Mouse (Mus musculus): ENCODE measurements around the gene Dab2.

Gene Dab2

GRCm38 (mm10) chr15:6398211-6398610 is 98.6 kb downstream of the Dab2 start:
- DNase-seq (ENCODE audit: low spot score): no peak

DNA sequence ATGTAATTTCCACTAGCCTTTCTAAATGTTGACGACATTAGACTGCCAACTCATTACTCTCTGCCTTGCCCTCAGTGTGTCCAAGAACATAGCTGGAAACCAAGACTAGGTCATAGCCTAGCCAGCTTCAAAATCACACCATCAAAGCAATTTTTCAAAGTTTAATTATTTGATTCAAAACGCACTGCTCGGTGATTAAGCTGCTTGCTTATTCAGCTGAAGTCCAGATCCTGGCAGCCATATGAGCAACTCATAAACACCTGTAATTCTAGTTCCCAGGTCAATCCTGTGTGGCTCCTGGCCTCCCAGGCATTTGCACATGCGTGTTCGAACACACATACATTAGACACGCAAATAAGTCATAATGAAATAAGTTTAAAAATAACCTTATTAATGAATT is 99.3 kb downstream of the Dab2 start:
- no peak for DNase-seq (ENCODE audit: low spot score)

- no peak for DNase-seq (ENCODE audit: low spot score)
Measured at GRCm38 (mm10) chr15:6400115-6400514, 100.5 kb downstream of the Dab2 start.

DNA sequence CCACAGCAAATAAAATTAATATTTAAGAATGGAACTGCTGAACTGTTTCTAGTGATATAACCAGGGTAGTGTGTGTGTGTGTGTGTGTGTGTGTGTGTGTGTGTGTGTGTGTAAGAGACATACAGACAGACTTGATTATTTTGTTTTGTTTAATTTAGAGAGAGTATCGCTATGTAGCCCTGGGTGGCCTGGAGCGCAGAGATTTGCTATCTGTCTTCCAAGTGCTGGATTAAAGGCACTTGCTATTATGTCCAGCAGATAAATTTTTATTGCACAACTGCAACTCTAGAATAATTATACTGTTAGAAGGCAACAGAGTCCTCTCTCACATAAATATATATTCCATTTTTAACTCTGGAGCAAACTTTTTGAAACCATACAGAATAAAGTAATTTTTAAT is 102.8 kb downstream of the Dab2 start:
- DNase-seq (ENCODE audit: low spot score): no peak

GRCm38 (mm10) chr15:6404172-6404571 is 104.6 kb downstream of the Dab2 start:
- no peak for DNase-seq (ENCODE audit: low spot score)

- no peak for DNase-seq (ENCODE audit: low spot score)
Measured at GRCm38 (mm10) chr15:6406771-6407170, 107.2 kb downstream of the Dab2 start.

- DNase-seq (ENCODE audit: low spot score): no peak
Measured at GRCm38 (mm10) chr15:6409031-6409430, 109.4 kb downstream of the Dab2 start.

DNA sequence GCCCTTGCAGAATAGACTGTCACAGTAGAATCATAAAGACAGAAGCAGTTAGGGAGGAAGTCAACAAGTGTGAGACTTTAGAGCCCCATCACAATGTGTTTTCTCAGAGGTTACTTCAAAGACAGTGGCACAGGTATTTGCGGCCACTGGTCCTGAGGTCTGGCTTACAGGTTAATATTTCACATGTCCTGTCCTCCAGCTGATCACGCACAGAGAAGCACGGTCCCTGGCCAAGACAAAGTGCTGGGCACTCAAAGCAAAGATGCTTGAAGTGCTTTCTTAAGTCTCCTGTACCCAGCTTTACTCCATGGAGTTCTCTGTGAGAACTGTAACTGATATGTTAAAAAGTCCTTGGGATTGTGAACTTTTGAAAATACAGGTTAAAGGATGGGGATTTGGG is 110.6 kb downstream of the Dab2 start:
- DNase-seq (ENCODE audit: low spot score): no peak

DNA sequence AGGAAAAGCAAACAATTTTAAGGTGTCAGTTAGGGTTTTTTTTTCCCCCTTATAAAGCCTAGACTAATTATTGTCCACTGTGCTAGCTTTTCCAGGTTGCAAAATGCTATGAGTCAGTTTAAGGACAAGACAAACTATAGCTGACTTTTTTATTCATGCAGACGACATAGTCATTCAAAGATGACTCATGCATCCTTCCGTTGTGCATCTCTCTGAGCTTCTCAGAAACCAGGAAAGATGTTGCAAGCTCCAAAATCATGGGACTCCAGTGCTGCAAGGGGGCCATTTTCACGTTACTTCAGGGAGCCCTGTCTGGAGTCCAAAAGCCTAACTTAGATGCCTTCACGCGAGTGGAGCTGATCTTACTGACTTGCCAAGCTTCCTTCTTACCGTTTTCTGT is 111.7 kb downstream of the Dab2 start:
- no peak for DNase-seq (ENCODE audit: low spot score)

GRCm38 (mm10) chr15:6415317-6415716 is 115.7 kb downstream of the Dab2 start:
- DNase-seq (ENCODE audit: low spot score): no peak

DNA sequence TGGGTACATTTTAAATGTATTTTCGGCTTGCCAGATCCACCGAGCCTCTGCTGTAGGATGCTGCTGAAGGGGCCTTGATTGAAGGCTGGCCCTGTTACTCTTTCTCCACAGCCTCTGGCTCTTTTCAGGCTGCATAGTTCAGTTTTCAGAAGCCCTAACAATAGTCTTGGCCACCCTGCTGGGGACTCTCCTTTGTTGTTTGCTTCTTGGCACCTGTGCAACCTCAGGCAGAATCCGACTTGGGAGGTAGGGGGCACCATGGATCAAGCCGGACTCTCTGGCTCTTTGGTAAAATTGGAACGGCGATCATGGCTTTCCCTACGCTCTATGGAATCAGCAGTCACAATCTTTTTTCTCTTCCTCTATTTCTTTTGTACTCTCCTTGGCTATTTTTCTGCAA is 132.2 kb downstream of the Dab2 start:
- no peak for DNase-seq (ENCODE audit: low spot score)

DNA sequence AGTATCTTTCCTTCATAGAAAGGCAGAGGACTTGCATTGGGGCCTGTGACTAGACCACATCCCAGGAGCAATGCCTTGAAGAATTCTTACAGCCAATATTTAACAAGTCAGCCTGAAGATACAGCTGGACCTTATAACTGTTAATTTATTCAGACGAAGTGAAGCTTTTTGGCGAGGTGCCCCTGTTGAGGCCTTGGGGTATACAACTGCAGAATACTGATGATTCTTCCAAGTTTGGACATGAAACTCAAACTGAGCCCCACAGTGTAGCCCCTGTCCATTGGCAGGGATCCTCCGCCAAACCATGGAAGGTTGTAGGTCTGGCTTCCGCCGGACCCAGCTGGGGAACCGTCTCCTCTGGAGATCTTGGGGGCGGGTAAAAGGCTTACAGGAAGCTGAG is 132.8 kb downstream of the Dab2 start:
- DNase-seq (ENCODE audit: low spot score): no peak

GRCm38 (mm10) chr15:6435281-6435680 is 135.7 kb downstream of the Dab2 start:
- no peak for DNase-seq (ENCODE audit: low spot score)

- DNase-seq (ENCODE audit: low spot score): no peak
Measured at GRCm38 (mm10) chr15:6435773-6436172, 136.2 kb downstream of the Dab2 start.

- DNase-seq (ENCODE audit: low spot score): no peak
Measured at GRCm38 (mm10) chr15:6438685-6439084, 139.1 kb downstream of the Dab2 start.

- no peak for DNase-seq (ENCODE audit: low spot score)
Measured at GRCm38 (mm10) chr15:6444452-6444851, 144.9 kb downstream of the Dab2 start.

DNA sequence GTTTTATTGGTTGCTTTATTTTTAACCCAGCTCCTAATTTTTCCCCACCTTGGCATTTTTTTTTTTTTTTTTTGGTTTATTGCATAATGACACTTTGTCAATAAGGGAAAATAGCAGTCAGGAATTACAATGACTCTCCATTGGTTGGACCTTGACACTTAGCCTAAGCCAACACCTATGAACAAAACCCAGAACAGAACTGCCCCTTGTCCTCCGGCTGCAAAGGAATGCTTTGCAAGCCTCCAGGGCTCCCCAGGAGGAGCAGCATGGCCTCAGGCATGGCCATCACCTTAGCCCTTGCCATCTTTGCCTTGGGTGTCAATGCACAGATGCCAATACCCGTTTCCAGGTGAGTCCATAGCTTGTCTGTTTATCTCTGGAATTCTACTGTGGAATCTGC is 145.5 kb downstream of the Dab2 start, which contains the start of gene C9:
Gene C9 (plus strand): TSS at position 193 of the 400 bp plus-strand sequence.
- DNase-seq (ENCODE audit: low spot score): no peak

GRCm38 (mm10) chr15:6446181-6446580 is 146.6 kb downstream of the Dab2 start:
- DNase-seq (ENCODE audit: low spot score): no peak

DNA sequence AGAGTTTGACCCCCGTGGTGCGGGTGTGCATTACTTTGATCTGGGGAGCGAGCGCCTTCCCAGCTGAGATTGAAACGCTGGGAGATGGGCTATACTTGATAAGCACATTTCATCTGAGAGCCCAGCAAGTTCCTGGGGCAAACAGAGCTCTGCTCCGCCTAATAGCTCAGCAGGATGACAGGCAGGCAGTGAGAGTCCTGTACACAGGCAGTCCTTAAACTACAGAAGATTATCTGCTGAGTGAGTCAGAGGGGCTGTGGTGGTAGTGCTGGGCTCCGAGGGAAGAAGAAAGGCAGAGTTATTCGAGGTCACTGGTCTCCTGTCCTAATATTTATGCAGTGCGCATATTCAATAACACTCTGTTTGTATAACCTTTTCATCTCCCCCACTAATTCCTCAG is 149.3 kb downstream of the Dab2 start:
- DNase-seq (ENCODE audit: low spot score): no peak

DNA sequence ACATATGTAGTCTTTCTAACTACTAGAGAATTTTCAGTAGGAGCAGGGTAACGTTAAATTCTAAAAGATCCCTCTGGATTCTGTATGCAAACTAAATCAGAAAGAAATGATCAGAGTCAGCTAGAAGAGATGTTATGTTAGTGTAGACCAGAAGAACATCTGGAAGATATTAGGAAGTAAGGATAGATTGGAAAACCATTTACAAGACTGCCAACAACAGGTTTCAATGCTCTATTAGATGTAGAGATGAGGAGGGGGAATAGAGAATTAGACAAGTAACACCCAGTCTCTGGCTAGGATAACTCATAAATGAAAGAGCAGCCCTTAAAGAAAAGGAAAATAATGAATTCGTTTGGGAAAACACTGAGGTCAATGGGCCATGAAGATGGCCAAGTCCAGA is 154.9 kb downstream of the Dab2 start:
- DNase-seq (ENCODE audit: low spot score): no peak

- no peak for DNase-seq (ENCODE audit: low spot score)
Measured at GRCm38 (mm10) chr15:6461381-6461780, 161.8 kb downstream of the Dab2 start.

- DNase-seq (ENCODE audit: low spot score): no peak
Measured at GRCm38 (mm10) chr15:6463361-6463923, 163.9 kb downstream of the Dab2 start.

- DNase-seq (ENCODE audit: low spot score): no peak
Measured at GRCm38 (mm10) chr15:6466995-6467394, 167.4 kb downstream of the Dab2 start.

DNA sequence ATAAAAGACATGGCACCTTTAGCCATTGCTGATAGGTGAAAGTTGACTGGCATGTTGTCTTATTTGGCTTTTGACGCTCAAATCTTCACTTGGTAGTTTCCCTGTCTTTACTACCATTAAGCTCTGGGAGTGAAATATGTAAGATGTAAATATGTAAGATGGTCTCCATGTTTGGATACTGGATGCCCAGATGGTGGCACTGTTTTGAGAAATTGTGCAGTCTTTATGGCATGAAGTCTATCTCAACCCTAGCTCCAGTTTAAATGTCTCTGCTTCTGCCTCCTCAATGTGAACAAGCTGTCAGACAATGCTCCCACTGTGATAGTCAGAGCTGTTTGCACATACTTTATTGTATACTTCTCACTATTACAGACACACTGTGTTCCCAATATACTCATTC is 169.3 kb downstream of the Dab2 start:
- DNase-seq (ENCODE audit: low spot score): no peak

- DNase-seq (ENCODE audit: low spot score): no peak
Measured at GRCm38 (mm10) chr15:6469384-6469783, 169.8 kb downstream of the Dab2 start.
